Mouse (Mus musculus) kidney, embryonic 16.5 days (tissue): ENCODE data around the gene Polr3g. TPM values are rescaled to one million over a fixed set of nuclear protein-coding genes. Genes with fewer than 3 reads are reported as not detected.
A peak's percentile ranks its signal among the peaks of the same experiment; 100 is the strongest.
"Not testable (repeated sequence)": the region's sequence is repeated elsewhere in the genome, so short reads cannot be mapped to it uniquely, and the experiment has no call there.

Experiments
- ATAC-seq: fragments of 200-750 bp; cut with Nextera tagmentation; 2 replicates; pipeline ENCODE4 v1.8.0; 2017; ENCODE audit warnings: moderate TSS enrichment; ENCODE audit not compliant: low FRiP score, low TSS enrichment
- H3K27ac ChIP-seq: fragments of 300-500 bp; sonication (generic); 2 replicates; pipeline ENCODE4 v1.5.1; 2014; ENCODE audit warnings: low read length
- H3K27me3 ChIP-seq: fragments of 300-500 bp; sonication (generic); 2 replicates; pipeline ENCODE4 v1.6.1; 2014; ENCODE audit warnings: low read length, control low read depth, mixed read lengths; ENCODE audit not compliant: insufficient read depth
- H3K36me3 ChIP-seq: fragments of 300-500 bp; sonication (generic); 2 replicates; pipeline ENCODE4 v1.6.1; 2014; ENCODE audit warnings: low read length, control low read depth, mixed read lengths; ENCODE audit not compliant: insufficient read depth
- H3K4me1 ChIP-seq: fragments of 300-500 bp; sonication (generic); 2 replicates; pipeline ENCODE4 v1.6.1; 2014; ENCODE audit warnings: low read length, control low read depth, mixed read lengths; ENCODE audit not compliant: insufficient read depth
- H3K4me2 ChIP-seq: fragments of 300-500 bp; sonication (generic); replicated peaks from 2 replicates; pipeline ENCODE4 v1.6.1; 2014; ENCODE audit warnings: low read depth, low read length
- H3K4me3 ChIP-seq: fragments of 300-500 bp; sonication (generic); 2 replicates; pipeline ENCODE4 v1.5.1; 2014; ENCODE audit warnings: mild to moderate bottlenecking, low read length
- H3K9ac ChIP-seq: fragments of 300-500 bp; sonication (generic); replicated peaks from 2 replicates; pipeline ENCODE4 v1.6.1; 2014; ENCODE audit warnings: low read length
- H3K9me3 ChIP-seq: fragments of 300-500 bp; sonication (generic); 2 replicates; pipeline ENCODE4 v1.6.1; 2016; ENCODE audit warnings: low read length, control low read depth
- WGBS: fragments of 180-500 bp; shearing (Covaris S2); extraction: QIAGEN DNeasy Blood & Tissue Kit; methylation state at CpG from one replicate; pipeline ENCODE4 v1.1.7; 2014; 5-methylcytosine and 5-hydroxymethylcytosine counted together
- polyA plus RNA-seq: library from polyadenylated mRNA; unstranded; fragments of >200 nt; fragmentation: Nextera tagmentation; extraction: Ambion mirVana; gene quantifications from 2 replicates; pipeline ENCODE4 v1.2.1, GENCODE M21; 2015

The Polr3g gene
- polyA plus RNA-seq, 1 experiment from 2014 or later: 10.9 TPM

GRCm38 (mm10) chr13:81663566-81664330, 47.1 kb downstream of the Polr3g start:
- Histone ChIP-seq H3K27ac (no peak overlapping the region), H3K27me3 (no peaks in the 10 kb centered on the region), H3K4me2 (no peak overlapping the region), H3K9ac (no peak overlapping the region), H3K9me3 (no peaks in the 10 kb centered on the region), H3K4me3 (no peak overlapping the region), H3K36me3 (peaks cover 28% of the 10 kb centered on the region; the same call in 1 of the 2 replicates), H3K4me1 (peaks cover 4% of the 10 kb centered on the region)
- 88% methylated on average over 12 of the region's 12 CpGs for WGBS
- 0 out of 2 replicates have a peak, but pooled peaks have one; percentile 12 for ATAC-seq

DNA sequence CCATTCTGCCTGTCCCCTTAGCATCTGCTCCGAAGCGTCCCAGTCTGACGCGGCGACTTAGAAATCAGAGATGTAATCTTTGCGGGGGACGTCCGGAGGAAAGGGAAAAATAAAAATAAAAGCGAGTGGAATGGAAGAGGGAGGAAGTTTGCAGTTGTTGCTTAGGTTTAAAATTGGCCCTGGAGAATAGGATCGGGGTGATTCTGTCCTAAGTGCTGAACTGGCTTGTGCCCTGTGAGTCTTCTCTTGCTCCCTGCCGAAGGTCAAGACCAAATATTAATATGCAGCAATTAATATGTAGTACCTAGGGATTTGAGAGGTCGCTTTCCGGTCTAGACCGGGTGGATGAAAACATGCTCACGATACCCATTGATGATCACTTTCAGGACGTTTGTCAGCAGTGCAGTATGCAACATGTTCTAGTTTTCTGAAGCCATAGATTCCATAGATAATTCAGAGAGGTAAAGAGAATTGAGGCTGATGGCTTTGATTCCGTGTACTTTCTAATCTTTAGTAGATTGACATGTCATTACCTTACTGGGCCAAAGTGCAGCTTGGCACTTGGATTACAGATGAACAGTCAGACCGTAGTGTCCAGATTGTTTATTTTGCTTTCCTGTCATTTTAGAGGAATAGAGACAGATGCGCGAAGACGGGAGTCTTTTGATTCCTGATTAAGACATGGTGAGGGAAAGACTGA, 52.6 kb downstream of the Polr3g start:
- H3K36me3 ChIP-seq: 0 out of 2 replicates have a peak, but pooled peaks cover 2% of the 10 kb centered on the region
- ATAC-seq: peak; percentile 3
- no peaks in the 10 kb centered on the region for H3K27me3 ChIP-seq
- WGBS: 9% methylated on average over 21 of the region's 21 CpGs
- H3K9ac ChIP-seq: peak overlapping the region; percentile 86
- H3K4me3 ChIP-seq: peak overlapping the region; percentile 80
- peak overlapping the region; percentile 64 for H3K4me2 ChIP-seq
- H3K9me3 ChIP-seq: no peaks in the 10 kb centered on the region
- peak overlapping the region; percentile 81 for H3K27ac ChIP-seq
- peaks cover 16% of the 10 kb centered on the region for H3K4me1 ChIP-seq

DNA sequence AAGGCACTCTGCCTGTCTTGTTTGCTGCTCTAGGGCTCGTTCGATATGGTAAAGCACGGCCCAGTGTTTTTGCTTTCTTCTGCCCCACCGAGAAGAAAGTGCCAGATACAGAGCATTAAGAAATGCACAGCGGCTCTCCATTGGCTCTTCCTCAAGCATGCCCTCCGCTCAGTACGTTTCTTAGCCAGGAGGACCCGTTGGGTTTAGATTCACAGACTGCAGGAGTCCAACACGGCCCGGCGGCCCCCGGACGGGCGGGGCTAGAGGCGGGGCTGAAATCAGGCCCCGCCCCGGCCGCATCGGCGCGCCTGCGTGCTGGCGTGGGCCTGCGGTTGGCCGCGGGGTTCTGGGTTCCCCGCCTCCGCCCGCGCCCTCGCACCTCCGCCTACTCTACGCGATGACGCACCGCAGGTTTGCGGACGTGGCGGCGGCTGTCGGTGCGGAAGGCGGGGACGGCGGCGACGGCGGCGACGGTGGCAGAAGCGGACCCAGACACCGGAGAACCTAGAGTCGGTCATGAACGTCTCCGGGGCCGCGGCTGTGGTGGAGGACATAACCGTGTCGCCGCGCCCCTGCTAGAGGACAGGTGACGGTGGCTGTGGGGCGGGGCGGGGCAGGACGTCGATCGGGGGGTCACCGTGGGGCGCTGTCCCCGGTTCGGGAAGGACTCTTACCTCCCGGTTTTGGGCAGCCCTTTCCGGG, 53.3 kb downstream of the Polr3g start, which contains the start of gene Lysmd3:
TSS of gene Lysmd3 (plus strand) at position 313 of the 702 bp plus-strand sequence.
- Histone ChIP-seq H3K4me3 (peak within 1 kb of the TSS; percentile 80), H3K36me3 (0 out of 2 replicates have a peak, but pooled peaks cover 2% of the 10 kb centered on the region), H3K9me3 (no peaks in the 10 kb centered on the region), H3K27me3 (no peaks in the 10 kb centered on the region), H3K27ac (peak within 1 kb of the TSS; percentile 94), H3K4me1 (peaks cover 16% of the 10 kb centered on the region), H3K4me2 (peak within 1 kb of the TSS; percentile 64), H3K9ac (peak within 1 kb of the TSS; percentile 86)
- ATAC-seq: peak; percentile 99
- WGBS: under 1% methylated on average over 70 of the region's 73 CpGs

- 0 out of 2 replicates have a peak, but pooled peaks cover 2% of the 10 kb centered on the region for H3K36me3 ChIP-seq
- H3K27me3 ChIP-seq: no peaks in the 10 kb centered on the region
- H3K4me1 ChIP-seq: peaks cover 16% of the 10 kb centered on the region
- no peak for ATAC-seq
- WGBS: 21% methylated on average over 5 of the region's 5 CpGs
- H3K4me3 ChIP-seq: peak overlapping the region; percentile 80
- peak overlapping the region; percentile 94 for H3K27ac ChIP-seq
- H3K9me3 ChIP-seq: no peaks in the 10 kb centered on the region
- H3K9ac ChIP-seq: peak overlapping the region; percentile 78
- peak overlapping the region; percentile 64 for H3K4me2 ChIP-seq
Observed at GRCm38 (mm10) chr13:81657008-81657350, 53.8 kb downstream of the Polr3g start.

DNA sequence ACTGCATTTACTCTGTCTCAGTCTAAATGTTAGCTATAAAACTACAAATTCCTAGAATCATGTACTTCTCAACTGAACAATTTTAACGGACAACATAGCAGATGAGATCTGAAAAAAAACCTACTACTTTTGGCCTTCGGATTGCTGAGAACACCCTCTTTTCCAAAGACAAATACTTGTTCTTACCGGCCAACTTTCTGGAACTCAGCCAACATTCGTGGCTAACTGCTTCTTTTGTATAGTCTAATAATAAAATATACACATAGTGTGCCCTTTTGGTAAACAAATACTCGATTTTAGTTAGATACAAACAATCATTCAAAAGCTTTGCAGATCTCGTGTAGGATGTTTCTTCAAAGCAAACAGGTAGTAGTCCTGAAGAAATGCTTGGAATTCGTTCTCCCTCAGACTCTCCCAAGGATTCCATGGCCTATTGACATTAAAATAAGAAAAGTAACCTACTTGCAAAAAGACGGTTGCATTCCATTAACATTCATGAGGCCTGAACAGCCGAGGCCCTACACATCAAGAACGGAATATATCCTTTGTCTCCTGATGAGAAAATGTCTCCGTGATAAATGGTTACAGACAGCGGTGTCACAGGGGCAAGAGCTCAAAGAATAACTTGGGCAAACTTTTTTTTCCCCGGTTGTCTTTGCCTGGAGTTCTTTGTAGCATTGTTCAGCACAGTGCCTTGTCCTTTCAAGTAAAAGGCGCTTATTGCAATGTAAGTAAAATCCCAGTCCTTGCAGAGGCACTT, 54.5 kb downstream of the Polr3g start:
- peak overlapping the region; percentile 64 for H3K4me2 ChIP-seq
- 0 out of 2 replicates have a peak, but pooled peaks cover 2% of the 10 kb centered on the region for H3K36me3 ChIP-seq
- peaks cover 16% of the 10 kb centered on the region for H3K4me1 ChIP-seq
- H3K27me3 ChIP-seq: no peaks in the 10 kb centered on the region
- H3K9ac ChIP-seq: no peak overlapping the region
- H3K9me3 ChIP-seq: no peaks in the 10 kb centered on the region
- H3K4me3 ChIP-seq: no peak overlapping the region
- ATAC-seq: no peak
- 35% methylated on average over 14 of the region's 14 CpGs for WGBS
- no peak overlapping the region for H3K27ac ChIP-seq

GRCm38 (mm10) chr13:81650382-81650781, 60.4 kb downstream of the Polr3g start:
- not testable (repeated sequence) for H3K27me3 ChIP-seq, H3K4me3 ChIP-seq, H3K9me3 ChIP-seq, H3K4me1 ChIP-seq, H3K9ac ChIP-seq, H3K27ac ChIP-seq, H3K4me2 ChIP-seq, H3K36me3 ChIP-seq, ATAC-seq
- 69% methylated on average over 4 of the region's 6 CpGs for WGBS

- Histone ChIP-seq H3K4me2 (no peak overlapping the region), H3K9me3 (no peaks in the 10 kb centered on the region), H3K9ac (no peak overlapping the region), H3K27me3 (no peaks in the 10 kb centered on the region), H3K4me3 (no peak overlapping the region), H3K27ac (no peak overlapping the region), H3K36me3 (no peaks in the 10 kb centered on the region), H3K4me1 (no peaks in the 10 kb centered on the region; the same call in 1 of the 2 replicates)
- 82% methylated on average over 6 of the region's 6 CpGs for WGBS
- ATAC-seq: no peak
Observed at GRCm38 (mm10) chr13:81646348-81646747, 64.5 kb downstream of the Polr3g start.

- Histone ChIP-seq H3K9ac (no peak overlapping the region), H3K4me2 (no peak overlapping the region), H3K4me3 (no peak overlapping the region), H3K9me3 (no peaks in the 10 kb centered on the region), H3K36me3 (no peaks in the 10 kb centered on the region), H3K27ac (no peak overlapping the region), H3K4me1 (no peaks in the 10 kb centered on the region; the same call in 1 of the 2 replicates), H3K27me3 (no peaks in the 10 kb centered on the region)
- ATAC-seq: no peak
- 87% methylated on average over 11 of the region's 11 CpGs for WGBS
Observed at GRCm38 (mm10) chr13:81644047-81644565, 66.7 kb downstream of the Polr3g start.
